1 mouse cellular context compared by ENCODE assay signal in genomic region chr2:30983024-30983423, GRCm38 (mm10).
TF ChIP-seq lines count a peak whose summit lies in the region.

No protein-coding gene starts in this region.

TF ChIP-seq in ES-E14, 5 proteins besides CTCF, POLR2A, EP300 and RAD21 (continued from another document):
- TF ChIP-seq ZC3H11A (IDR thresholded peaks at IDR 0.05; ENCODE audit: borderline replicate concordance, low read depth, low read length) (no peak), CHD2 (IDR thresholded peaks at IDR 0.05; ENCODE audit: low read depth, low read length) (no peak), ZNF384 (IDR thresholded peaks at IDR 0.05; ENCODE audit: low read depth, low read length) (no peak), HCFC1 (IDR thresholded peaks at IDR 0.05; ENCODE audit: borderline replicate concordance, insufficient read depth, low read length) (no peak)
